Mouse (Mus musculus) limb, embryonic 12.5 days (tissue): ENCODE measurements around the gene 1700003F12Rik. TPM values are rescaled to one million over a fixed set of nuclear protein-coding genes. Genes with fewer than 3 reads are reported as not detected.

Source experiments
- ATAC-seq: fragments of 200-750 bp; cut with Nextera tagmentation; 2 replicates; pipeline ENCODE4 v1.8.0; 2017; ENCODE audit warnings: low read depth, moderate TSS enrichment; ENCODE audit not compliant: insufficient number of reproducible peaks, insufficient read depth, low FRiP score, low TSS enrichment
- H3K27ac ChIP-seq: fragments of 300-500 bp; sonication (generic); 2 replicates; pipeline ENCODE4 v1.5.1; 2016; ENCODE audit warnings: mild to moderate bottlenecking, moderate library complexity
- H3K27me3 ChIP-seq: fragments of 300-500 bp; sonication (generic); 2 replicates; pipeline ENCODE4 v1.6.1; 2016; ENCODE audit warnings: mild to moderate bottlenecking, moderate library complexity
- H3K36me3 ChIP-seq: fragments of 300-500 bp; sonication (generic); 2 replicates; pipeline ENCODE4 v1.6.1; 2016; ENCODE audit warnings: mild to moderate bottlenecking, moderate library complexity
- H3K4me1 ChIP-seq: fragments of 300-500 bp; sonication (generic); replicated peaks from 2 replicates; pipeline ENCODE4 v1.6.1; 2016
- H3K4me2 ChIP-seq: fragments of 300-500 bp; sonication (generic); 2 replicates; pipeline ENCODE4 v1.6.1; 2016; ENCODE audit warnings: mild to moderate bottlenecking, moderate library complexity
- H3K4me3 ChIP-seq: fragments of 300-500 bp; sonication (generic); replicated peaks from 2 replicates; pipeline ENCODE4 v1.5.1; 2016; ENCODE audit warnings: mild to moderate bottlenecking
- H3K9ac ChIP-seq: fragments of 300-500 bp; sonication (generic); replicated peaks from 2 replicates; pipeline ENCODE4 v1.6.1; 2016; ENCODE audit warnings: mild to moderate bottlenecking, moderate library complexity
- H3K9me3 ChIP-seq: fragments of 300-500 bp; sonication (generic); 2 replicates; pipeline ENCODE4 v1.6.1; 2016; ENCODE audit warnings: mild to moderate bottlenecking, moderate library complexity
- WGBS: fragments of 180-500 bp; shearing (Covaris S2); methylation state at CpG from one replicate; pipeline ENCODE4 v1.1.7; 2016; 5-methylcytosine and 5-hydroxymethylcytosine counted together
- polyA plus RNA-seq: library from polyadenylated mRNA; unstranded; fragments of >200 nt; fragmentation: Nextera tagmentation; extraction: Ambion mirVana; gene quantifications from 2 replicates; pipeline ENCODE4 v1.2.1, GENCODE M21; 2016

Gene 1700003F12Rik
- polyA plus RNA-seq, 1 experiment from 2014 or later = 1.3 TPM

GRCm38 (mm10) chr2:154549127-154549885, 2.4 kb downstream of the 1700003F12Rik start:
- peaks cover 21% of the 10 kb centered on the region for H3K4me1 ChIP-seq
- 3% methylated on average over 47 of the region's 48 CpGs for WGBS
- no peak overlapping the region for H3K27ac ChIP-seq
- H3K27me3 ChIP-seq = peaks cover 45% of the 10 kb centered on the region
- peak; percentile 66 for ATAC-seq
- H3K9me3 ChIP-seq = no peaks in the 10 kb centered on the region
- H3K4me3 ChIP-seq = peak overlapping the region; percentile 49
- H3K36me3 ChIP-seq = no peaks in the 10 kb centered on the region
- H3K4me2 ChIP-seq = peak overlapping the region; percentile 88
- peak overlapping the region; percentile 64 for H3K9ac ChIP-seq

GRCm38 (mm10) chr2:154549886-154550189, 3.0 kb downstream of the 1700003F12Rik start:
- Histone ChIP-seq H3K4me2 (peak overlapping the region; percentile 88), H3K27me3 (peaks cover 45% of the 10 kb centered on the region), H3K27ac (no peak overlapping the region), H3K4me1 (peaks cover 21% of the 10 kb centered on the region), H3K9ac (peak overlapping the region; percentile 64; the same call in 1 of the 2 replicates), H3K9me3 (no peaks in the 10 kb centered on the region), H3K4me3 (peak overlapping the region; percentile 49), H3K36me3 (no peaks in the 10 kb centered on the region)
- WGBS = 15% methylated on average over 20 of the region's 20 CpGs
- ATAC-seq = no peak

GRCm38 (mm10) chr2:154550937-154551336, 4.1 kb downstream of the 1700003F12Rik start:
- WGBS = 70% methylated on average over 2 of the region's 2 CpGs
- H3K4me2 ChIP-seq = no peak overlapping the region
- no peak for ATAC-seq
- H3K27me3 ChIP-seq = peaks cover 45% of the 10 kb centered on the region
- H3K36me3 ChIP-seq = no peaks in the 10 kb centered on the region
- H3K4me3 ChIP-seq = no peak overlapping the region
- no peak overlapping the region for H3K9ac ChIP-seq
- H3K4me1 ChIP-seq = peaks cover 21% of the 10 kb centered on the region
- H3K27ac ChIP-seq = no peak overlapping the region
- H3K9me3 ChIP-seq = no peaks in the 10 kb centered on the region

GRCm38 (mm10) chr2:154551476-154551875, 4.6 kb downstream of the 1700003F12Rik start, which contains the start of gene Actl10:
Gene Actl10 (plus strand): TSS chr2:154551776.
- Histone ChIP-seq H3K27me3 (peaks cover 45% of the 10 kb centered on the region), H3K4me3 (peak within 1 kb of the TSS; percentile 20), H3K9ac (peak within 1 kb of the TSS; percentile 32), H3K4me1 (peaks cover 21% of the 10 kb centered on the region), H3K27ac (no peak within 1 kb of the TSS), H3K36me3 (no peaks in the 10 kb centered on the region), H3K9me3 (no peaks in the 10 kb centered on the region), H3K4me2 (peak within 1 kb of the TSS; percentile 51)
- WGBS = 71% methylated on average over 4 of the region's 4 CpGs
- ATAC-seq = no peak

- Histone ChIP-seq H3K27me3 (peaks cover 45% of the 10 kb centered on the region), H3K4me2 (peak overlapping the region; percentile 51), H3K4me3 (peak overlapping the region; percentile 20), H3K27ac (no peak overlapping the region), H3K36me3 (no peaks in the 10 kb centered on the region), H3K9ac (peak overlapping the region; percentile 32), H3K9me3 (no peaks in the 10 kb centered on the region), H3K4me1 (peaks cover 22% of the 10 kb centered on the region)
- peak; percentile 29 for ATAC-seq
- 30% methylated on average over 21 of the region's 21 CpGs for WGBS
Measured at GRCm38 (mm10) chr2:154551927-154552326, 5.0 kb downstream of the 1700003F12Rik start.

GRCm38 (mm10) chr2:154552424-154552907, 5.6 kb downstream of the 1700003F12Rik start:
- H3K27me3 ChIP-seq = peaks cover 45% of the 10 kb centered on the region
- no peak for ATAC-seq
- peak overlapping the region; percentile 51 for H3K4me2 ChIP-seq

GRCm38 (mm10) chr2:154555235-154555634, 8.3 kb downstream of the 1700003F12Rik start:
- WGBS = 89% methylated on average over 6 of the region's 6 CpGs
- H3K27me3 ChIP-seq = peaks cover 37% of the 10 kb centered on the region
- H3K4me3 ChIP-seq = no peak overlapping the region
- H3K9me3 ChIP-seq = no peaks in the 10 kb centered on the region
- H3K9ac ChIP-seq = no peak overlapping the region
- no peak for ATAC-seq
- peaks cover 41% of the 10 kb centered on the region for H3K4me1 ChIP-seq
- H3K36me3 ChIP-seq = peaks cover 6% of the 10 kb centered on the region
- H3K4me2 ChIP-seq = no peak overlapping the region
- no peak overlapping the region for H3K27ac ChIP-seq

More at GRCm38 (mm10) chr2:154552424-154552907, 5.6 kb downstream of the 1700003F12Rik start:
- H3K9me3 ChIP-seq = no peaks in the 10 kb centered on the region
- no peak overlapping the region for H3K27ac ChIP-seq
- 27% methylated on average over 27 of the region's 27 CpGs for WGBS
- peak overlapping the region; percentile 32 for H3K9ac ChIP-seq
- H3K36me3 ChIP-seq = no peaks in the 10 kb centered on the region
- peaks cover 28% of the 10 kb centered on the region for H3K4me1 ChIP-seq
- peak overlapping the region; percentile 20 for H3K4me3 ChIP-seq

- ATAC-seq = no peak
- H3K4me2 ChIP-seq = 0 out of 2 replicates have a peak overlapping the region, but pooled peaks have one; percentile 62
- peaks cover 16% of the 10 kb centered on the region for H3K27me3 ChIP-seq
- no peak overlapping the region for H3K4me3 ChIP-seq
- H3K4me1 ChIP-seq = peaks cover 34% of the 10 kb centered on the region
- H3K9ac ChIP-seq = 0 out of 2 replicates have a peak overlapping the region, but pooled peaks have one; percentile 28
- H3K27ac ChIP-seq = no peak overlapping the region
- H3K9me3 ChIP-seq = no peaks in the 10 kb centered on the region
- WGBS = 41% methylated on average over 5 of the region's 5 CpGs
- peaks cover 25% of the 10 kb centered on the region for H3K36me3 ChIP-seq
Measured at GRCm38 (mm10) chr2:154557184-154557832, 10.4 kb downstream of the 1700003F12Rik start.

- Histone ChIP-seq H3K4me2 (peak within 1 kb of the TSS; percentile 62), H3K4me1 (peaks cover 29% of the 10 kb centered on the region), H3K4me3 (peak within 1 kb of the TSS; percentile 36), H3K36me3 (peaks cover 34% of the 10 kb centered on the region), H3K9me3 (no peaks in the 10 kb centered on the region), H3K27me3 (peaks cover 8% of the 10 kb centered on the region; the same call in 1 of the 2 replicates), H3K27ac (no peak within 1 kb of the TSS; the same call in 1 of the 2 replicates), H3K9ac (peak within 1 kb of the TSS; percentile 38; the same call in 1 of the 2 replicates)
- 4% methylated on average over 34 of the region's 34 CpGs for WGBS
- no peak; the same call in 1 of the 2 replicates for ATAC-seq
Measured at GRCm38 (mm10) chr2:154558264-154559039, 11.6 kb downstream of the 1700003F12Rik start, which contains the start of gene Necab3. Gene Necab3 (minus strand): TSS chr2:154558890.

- Histone ChIP-seq H3K9me3 (no peaks in the 10 kb centered on the region), H3K36me3 (peaks cover 50% of the 10 kb centered on the region), H3K4me1 (peaks cover 53% of the 10 kb centered on the region), H3K27ac (peak overlapping the region; percentile 23; the same call in 1 of the 2 replicates), H3K9ac (no peak overlapping the region), H3K27me3 (no peaks in the 10 kb centered on the region), H3K4me3 (no peak overlapping the region), H3K4me2 (no peak overlapping the region)
- no peak for ATAC-seq
- 85% methylated on average over 21 of the region's 22 CpGs for WGBS
Measured at GRCm38 (mm10) chr2:154563612-154564170, 16.8 kb downstream of the 1700003F12Rik start.
